Mouse (Mus musculus): Measurements from ENCODE around the gene Msln. TPM values are rescaled to one million over a fixed set of nuclear protein-coding genes. Genes with fewer than 3 reads are reported as not detected.

Gene Msln
- 38.3 and 43.6 TPM in 2 replicates for polyA plus RNA-seq (2015; fragmentation: Nextera tagmentation; extraction: Ambion mirVana)

- WGBS, result 70% methylated on average over 9 of the region's 9 CpGs
- no peaks in the 10 kb centered on the region for H3K27me3 ChIP-seq (replicated peaks)
- no peaks in the 10 kb centered on the region for H3K36me3 ChIP-seq
- H3K9ac ChIP-seq, result no peak within 1 kb of the TSS
- H3K4me1 ChIP-seq, result peaks cover 11% of the 10 kb centered on the region
- ATAC-seq (ENCODE audit: insufficient read depth, low FRiP score, low read depth), result peak; percentile 25; the same call in 1 of the 2 replicates
- H3K9me3 ChIP-seq, result no peaks in the 10 kb centered on the region
- peak within 1 kb of the TSS; percentile 19; the same call in 1 of the 2 replicates for H3K4me2 ChIP-seq
- no peak within 1 kb of the TSS for H3K27ac ChIP-seq
- H3K4me3 ChIP-seq (replicated peaks), result no peak within 1 kb of the TSS; the same call in 1 of the 2 replicates
Observed at GRCm38 (mm10) chr17:25754241-25754640, at the start of gene Msln. Gene Msln (minus strand): TSS chr17:25754378.

GRCm38 (mm10) chr17:25802825-25803517 is 48.8 kb upstream of the Msln start:
- no peak for ATAC-seq (ENCODE audit: insufficient read depth, low FRiP score, low read depth)
- Histone ChIP-seq H3K27me3 (replicated peaks) (0 out of 2 replicates have a peak, but pooled peaks cover 11% of the 10 kb centered on the region), H3K36me3 (no peaks in the 10 kb centered on the region), H3K4me2 (no peak overlapping the region), H3K27ac (no peak overlapping the region), H3K4me3 (replicated peaks) (no peak overlapping the region), H3K9ac (no peak overlapping the region), H3K9me3 (no peaks in the 10 kb centered on the region), H3K4me1 (no peaks in the 10 kb centered on the region)
- 7% methylated on average over 10 of the region's 10 CpGs for WGBS

GRCm38 (mm10) chr17:25801029-25801428 is 46.9 kb upstream of the Msln start:
- 0 out of 2 replicates have a peak, but pooled peaks cover 9% of the 10 kb centered on the region for H3K27me3 ChIP-seq (replicated peaks)
- no peak overlapping the region for H3K9ac ChIP-seq
- peaks cover 5% of the 10 kb centered on the region for H3K4me1 ChIP-seq
- no peak overlapping the region for H3K4me2 ChIP-seq
- no peaks in the 10 kb centered on the region for H3K9me3 ChIP-seq
- no peak overlapping the region for H3K27ac ChIP-seq
- 3% methylated on average over 6 of the region's 6 CpGs for WGBS
- no peaks in the 10 kb centered on the region for H3K36me3 ChIP-seq
- ATAC-seq (ENCODE audit: insufficient read depth, low FRiP score, low read depth), result no peak
- H3K4me3 ChIP-seq (replicated peaks), result no peak overlapping the region

- Histone ChIP-seq H3K27me3 (replicated peaks) (no peaks in the 10 kb centered on the region), H3K9ac (peak within 1 kb of the TSS; percentile 61), H3K27ac (peak within 1 kb of the TSS; percentile 27), H3K4me2 (peak within 1 kb of the TSS; percentile 91), H3K4me1 (peaks cover 24% of the 10 kb centered on the region), H3K36me3 (no peaks in the 10 kb centered on the region), H3K4me3 (replicated peaks) (peak within 1 kb of the TSS; percentile 85), H3K9me3 (no peaks in the 10 kb centered on the region)
- ATAC-seq (ENCODE audit: insufficient read depth, low FRiP score, low read depth), result peak; percentile 78
- WGBS, result under 1% methylated on average over 34 of the region's 35 CpGs
Observed at GRCm38 (mm10) chr17:25796951-25797369, 42.8 kb upstream of the Msln start, which contains the start of gene Metrn. Gene Metrn (minus strand): TSS chr17:25797136.

- peak overlapping the region; percentile 27 for H3K27ac ChIP-seq
- no peaks in the 10 kb centered on the region for H3K9me3 ChIP-seq
- H3K36me3 ChIP-seq, result no peaks in the 10 kb centered on the region
- H3K9ac ChIP-seq, result peak overlapping the region; percentile 61
- H3K4me2 ChIP-seq, result peak overlapping the region; percentile 91
- H3K4me3 ChIP-seq (replicated peaks), result peak overlapping the region; percentile 85
- ATAC-seq (ENCODE audit: insufficient read depth, low FRiP score, low read depth), result no peak
- H3K27me3 ChIP-seq (replicated peaks), result no peaks in the 10 kb centered on the region
- peaks cover 28% of the 10 kb centered on the region for H3K4me1 ChIP-seq
- 3% methylated on average over 37 of the region's 37 CpGs for WGBS
Observed at GRCm38 (mm10) chr17:25796211-25796771, 42.1 kb upstream of the Msln start.

GRCm38 (mm10) chr17:25795609-25796092 is 41.5 kb upstream of the Msln start, which contains the start of gene AC134908.4:
Gene AC134908.4 (minus strand): TSS chr17:25795659.
- no peaks in the 10 kb centered on the region for H3K9me3 ChIP-seq
- WGBS, result 31% methylated on average over 6 of the region's 6 CpGs
- peak within 1 kb of the TSS; percentile 85 for H3K4me3 ChIP-seq (replicated peaks)
- H3K36me3 ChIP-seq, result no peaks in the 10 kb centered on the region
- H3K4me2 ChIP-seq, result peak within 1 kb of the TSS; percentile 91
- no peaks in the 10 kb centered on the region for H3K27me3 ChIP-seq (replicated peaks)
- peak within 1 kb of the TSS; percentile 27 for H3K27ac ChIP-seq
- ATAC-seq (ENCODE audit: insufficient read depth, low FRiP score, low read depth), result no peak
- peak within 1 kb of the TSS; percentile 61 for H3K9ac ChIP-seq
- H3K4me1 ChIP-seq, result peaks cover 34% of the 10 kb centered on the region

- ATAC-seq (ENCODE audit: insufficient read depth, low FRiP score, low read depth), result no peak
Observed at GRCm38 (mm10) chr17:25794998-25795397, 40.8 kb upstream of the Msln start.

GRCm38 (mm10) chr17:25794197-25794596 is 40.0 kb upstream of the Msln start:
- Histone ChIP-seq H3K27me3 (replicated peaks) (no peaks in the 10 kb centered on the region), H3K9ac (no peak overlapping the region), H3K4me3 (replicated peaks) (no peak overlapping the region), H3K27ac (no peak overlapping the region), H3K4me1 (peaks cover 36% of the 10 kb centered on the region), H3K4me2 (no peak overlapping the region), H3K36me3 (no peaks in the 10 kb centered on the region), H3K9me3 (no peaks in the 10 kb centered on the region)
- 69% methylated on average over 13 of the region's 13 CpGs for WGBS
- ATAC-seq (ENCODE audit: insufficient read depth, low FRiP score, low read depth), result no peak

More at GRCm38 (mm10) chr17:25794998-25795397, 40.8 kb upstream of the Msln start:
- WGBS, result 86% methylated on average over 17 of the region's 17 CpGs
- no peak overlapping the region for H3K9ac ChIP-seq
- no peaks in the 10 kb centered on the region for H3K36me3 ChIP-seq
- H3K4me2 ChIP-seq, result peak overlapping the region; percentile 91
- no peaks in the 10 kb centered on the region for H3K27me3 ChIP-seq (replicated peaks)
- peaks cover 36% of the 10 kb centered on the region for H3K4me1 ChIP-seq
- H3K9me3 ChIP-seq, result no peaks in the 10 kb centered on the region
- no peak overlapping the region for H3K4me3 ChIP-seq (replicated peaks)
- 0 out of 2 replicates have a peak overlapping the region, but pooled peaks have one; percentile 11 for H3K27ac ChIP-seq

- peak within 1 kb of the TSS; percentile 74 for H3K4me3 ChIP-seq (replicated peaks)
- H3K27me3 ChIP-seq (replicated peaks), result no peaks in the 10 kb centered on the region
- H3K4me2 ChIP-seq, result peak within 1 kb of the TSS; percentile 79
- H3K9ac ChIP-seq, result peak within 1 kb of the TSS; percentile 33
- H3K36me3 ChIP-seq, result no peaks in the 10 kb centered on the region
- peaks cover 36% of the 10 kb centered on the region for H3K4me1 ChIP-seq
- H3K9me3 ChIP-seq, result no peaks in the 10 kb centered on the region
- WGBS, result under 1% methylated on average over 14 of the region's 14 CpGs
- H3K27ac ChIP-seq, result peak within 1 kb of the TSS; percentile 95
- peak; percentile 59 for ATAC-seq (ENCODE audit: insufficient read depth, low FRiP score, low read depth)
Observed at GRCm38 (mm10) chr17:25792615-25793014, 38.4 kb upstream of the Msln start, which contains the start of gene Fam173a. Gene Fam173a (minus strand): TSS chr17:25792901.

- Histone ChIP-seq H3K4me2 (peak overlapping the region; percentile 79), H3K4me3 (replicated peaks) (peak overlapping the region; percentile 74), H3K36me3 (no peaks in the 10 kb centered on the region), H3K9ac (peak overlapping the region; percentile 33), H3K4me1 (peaks cover 36% of the 10 kb centered on the region), H3K9me3 (no peaks in the 10 kb centered on the region), H3K27ac (peak overlapping the region; percentile 95), H3K27me3 (replicated peaks) (no peaks in the 10 kb centered on the region)
- under 1% methylated on average over 45 of the region's 45 CpGs for WGBS
- ATAC-seq (ENCODE audit: insufficient read depth, low FRiP score, low read depth), result peak; percentile 52
Observed at GRCm38 (mm10) chr17:25791843-25792527, 37.8 kb upstream of the Msln start.

- Histone ChIP-seq H3K36me3 (no peaks in the 10 kb centered on the region), H3K9ac (peak overlapping the region; percentile 33), H3K4me1 (peaks cover 34% of the 10 kb centered on the region), H3K27ac (peak overlapping the region; percentile 95), H3K4me2 (peak overlapping the region; percentile 79), H3K9me3 (no peaks in the 10 kb centered on the region), H3K27me3 (replicated peaks) (no peaks in the 10 kb centered on the region), H3K4me3 (replicated peaks) (peak overlapping the region; percentile 74)
- WGBS, result 25% methylated on average over 19 of the region's 19 CpGs
- 0 out of 2 replicates have a peak, but pooled peaks have one; percentile 4 for ATAC-seq (ENCODE audit: insufficient read depth, low FRiP score, low read depth)
Observed at GRCm38 (mm10) chr17:25791320-25791842, 37.2 kb upstream of the Msln start.
